Mouse (Mus musculus): Measurements from ENCODE around the gene Psd.

- TF ChIP-seq POLR2A (IDR thresholded peaks at IDR 0.05; ENCODE audit: control insufficient read depth, extremely low read depth, insufficient read depth, low read length, poor library complexity), result no peak
- no peak for TF ChIP-seq CTCF (IDR thresholded peaks at IDR 0.05; ENCODE audit: borderline replicate concordance, control insufficient read depth, extremely low read depth, insufficient read depth, low read length, poor library complexity)
Observed at GRCm38 (mm10) chr19:46318031-46318471, 8.9 kb downstream of the Psd start.
